Mouse (Mus musculus): ENCODE measurements around the gene Rprd1b.

Gene Rprd1b

GRCm38 (mm10) chr2:158176763-158177162 lies 148.5 kb downstream of the Rprd1b start:
- DNase-seq (ENCODE audit: low spot score): no peak

- no peak for DNase-seq (ENCODE audit: low spot score)
Observed at GRCm38 (mm10) chr2:158177574-158177973, 149.3 kb downstream of the Rprd1b start.

DNA sequence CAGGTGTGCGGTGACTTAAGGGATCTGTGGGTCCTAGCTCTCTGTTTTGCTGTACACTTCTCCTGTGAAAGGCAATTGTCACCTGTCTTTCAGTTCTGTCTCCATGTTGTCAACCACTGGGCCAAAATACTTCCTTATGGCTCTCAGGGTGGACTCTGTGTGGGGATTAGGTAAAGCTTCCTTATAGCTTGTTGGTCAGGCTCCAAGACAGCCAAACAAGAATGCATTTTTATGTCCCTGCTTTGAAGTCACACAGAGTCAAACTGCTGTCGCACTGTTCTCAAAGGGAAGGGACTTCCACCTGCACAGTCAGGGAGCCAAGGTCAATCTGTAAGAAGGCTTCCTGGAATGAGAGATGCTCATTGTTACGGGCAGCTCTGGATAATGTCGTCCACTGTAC lies 149.8 kb downstream of the Rprd1b start:
- no peak for DNase-seq (ENCODE audit: low spot score)

- DNase-seq (ENCODE audit: low spot score): peak; percentile 97
Observed at GRCm38 (mm10) chr2:158178696-158179369, 150.5 kb downstream of the Rprd1b start.

GRCm38 (mm10) chr2:158179370-158180111 lies 151.2 kb downstream of the Rprd1b start:
- DNase-seq (ENCODE audit: low spot score): peak; percentile 76

DNA sequence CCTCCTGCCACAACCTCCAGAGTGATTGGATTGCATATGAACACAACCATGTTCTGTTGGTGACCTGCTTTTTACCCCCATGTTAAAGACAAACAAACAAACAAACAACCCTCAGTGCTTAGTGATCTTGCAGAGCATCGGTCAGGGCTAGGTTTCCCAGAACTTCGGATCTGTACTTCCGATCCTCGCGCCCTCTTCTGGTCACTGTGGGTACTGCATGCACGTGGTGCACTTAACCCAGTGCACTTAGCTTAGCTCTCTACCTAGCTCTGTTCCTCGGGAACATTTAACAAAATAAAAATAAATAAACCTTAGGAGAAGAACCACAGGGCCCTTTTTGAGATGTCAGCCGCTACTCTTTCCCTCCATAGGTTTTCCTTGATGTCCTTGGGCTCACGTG lies 152.5 kb downstream of the Rprd1b start:
- DNase-seq (ENCODE audit: low spot score): peak; percentile 92

Measured in testis, postnatal 10 days (tissue).